Mouse (Mus musculus) heart, embryonic 11.5 days (tissue): ENCODE measurements at regions not wholly inside any gene's neighbourhood (a gene's known extent, or its start where the extent isn't known, plus 50 kb on each side); places are given as distances from the start of the nearest gene placed in this dataset.

Source experiments
- ATAC-seq: fragments of 200-750 bp; cut with Nextera tagmentation; replicated peaks from 2 replicates; pipeline ENCODE4 v1.8.0; 2017; ENCODE audit warnings: moderate library complexity; ENCODE audit not compliant: insufficient number of reproducible peaks, low FRiP score, low TSS enrichment
- H3K27ac ChIP-seq: fragments of 300-500 bp; sonication (generic); 2 replicates; pipeline ENCODE4 v1.5.1; 2014; ENCODE audit warnings: mild to moderate bottlenecking, low read depth, low read length
- H3K27me3 ChIP-seq: fragments of 300-500 bp; sonication (generic); 2 replicates; pipeline ENCODE4 v1.6.1; 2014; ENCODE audit warnings: mild to moderate bottlenecking, low read length, mixed read lengths; ENCODE audit not compliant: control insufficient read depth, insufficient read depth
- H3K36me3 ChIP-seq: fragments of 300-500 bp; sonication (generic); 2 replicates; pipeline ENCODE4 v1.6.1; 2014; ENCODE audit warnings: mild to moderate bottlenecking, low read length, moderate library complexity, mixed read lengths; ENCODE audit not compliant: control insufficient read depth, insufficient read depth
- H3K4me1 ChIP-seq: fragments of 300-500 bp; sonication (generic); 2 replicates; pipeline ENCODE4 v1.6.1; 2014; ENCODE audit warnings: low read length; ENCODE audit not compliant: control insufficient read depth, insufficient read depth
- H3K4me2 ChIP-seq: fragments of 300-500 bp; sonication (generic); 2 replicates; pipeline ENCODE4 v1.6.1; 2014; ENCODE audit warnings: mild to moderate bottlenecking, moderate library complexity
- H3K4me3 ChIP-seq: fragments of 300-500 bp; sonication (generic); 2 replicates; pipeline ENCODE4 v1.5.1; 2014; ENCODE audit warnings: low read depth, low read length
- H3K9ac ChIP-seq: fragments of 300-500 bp; sonication (generic); 2 replicates; pipeline ENCODE4 v1.6.1; 2014; ENCODE audit warnings: mild to moderate bottlenecking, low read depth, low read length, moderate library complexity
- H3K9me3 ChIP-seq: fragments of 300-500 bp; sonication (generic); replicated peaks from 2 replicates; pipeline ENCODE4 v1.6.1; 2016; ENCODE audit warnings: low read length; ENCODE audit not compliant: control insufficient read depth
- WGBS: fragments of 180-500 bp; shearing (Covaris S2); extraction: QIAGEN DNeasy Blood & Tissue Kit; methylation state at CpG from one replicate; pipeline ENCODE4 v1.1.7; 2014; ENCODE audit not compliant: insufficient replicate concordance; 5-methylcytosine and 5-hydroxymethylcytosine counted together

DNA sequence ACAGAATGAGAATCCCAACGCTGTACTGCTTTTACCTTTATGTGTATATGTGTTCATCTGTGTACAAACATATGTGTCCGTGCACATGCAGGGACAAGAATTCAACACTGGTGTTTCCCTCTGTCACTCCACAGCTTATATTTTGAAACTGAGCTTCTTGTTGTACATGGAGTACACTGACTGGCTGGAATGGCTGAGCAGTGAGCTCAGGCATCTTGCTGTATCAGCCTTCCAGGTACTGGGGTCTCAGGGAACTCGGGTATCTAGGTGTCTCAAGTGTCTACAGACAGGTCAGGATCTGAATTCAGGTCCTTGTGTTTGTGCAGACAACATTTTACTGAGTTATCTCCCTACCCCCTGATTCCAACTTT is 341.6 kb upstream of the Thbs1 start:
- 77% methylated on average over 3 of the region's 3 CpGs for WGBS
- Histone ChIP-seq H3K4me2 (no peak overlapping the region), H3K4me1 (no peaks in the 10 kb centered on the region), H3K27ac (no peak overlapping the region), H3K4me3 (no peak overlapping the region), H3K27me3 (no peaks in the 10 kb centered on the region), H3K9ac (no peak overlapping the region), H3K9me3 (no peaks in the 10 kb centered on the region), H3K36me3 (no peaks in the 10 kb centered on the region)
- ATAC-seq = no peak

DNA sequence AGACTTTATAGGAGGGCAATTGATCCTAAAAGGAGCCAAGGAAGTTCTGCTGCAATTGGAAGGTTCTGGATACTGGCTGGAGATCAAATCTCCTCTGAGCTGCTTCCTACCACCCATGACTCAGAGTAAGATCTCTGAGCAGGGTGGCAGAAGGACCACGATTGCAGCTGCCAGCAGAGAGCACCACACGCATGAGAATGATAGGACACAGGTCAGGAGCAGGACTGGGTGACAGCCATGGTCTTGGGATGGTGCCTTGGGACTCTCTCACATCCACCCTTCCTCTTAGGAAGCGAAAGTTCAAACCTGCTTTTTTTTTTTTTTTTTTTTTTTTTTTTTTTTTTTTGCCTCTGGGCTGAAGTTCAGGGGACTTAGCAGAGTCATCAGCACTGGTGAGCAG is 331.4 kb upstream of the Thbs1 start:
- Histone ChIP-seq H3K4me2 (no peak overlapping the region), H3K9me3 (no peaks in the 10 kb centered on the region), H3K36me3 (no peaks in the 10 kb centered on the region), H3K27ac (no peak overlapping the region), H3K9ac (no peak overlapping the region), H3K27me3 (no peaks in the 10 kb centered on the region), H3K4me3 (no peak overlapping the region), H3K4me1 (no peaks in the 10 kb centered on the region)
- ATAC-seq = no peak
- 71% methylated on average over 3 of the region's 3 CpGs for WGBS

DNA sequence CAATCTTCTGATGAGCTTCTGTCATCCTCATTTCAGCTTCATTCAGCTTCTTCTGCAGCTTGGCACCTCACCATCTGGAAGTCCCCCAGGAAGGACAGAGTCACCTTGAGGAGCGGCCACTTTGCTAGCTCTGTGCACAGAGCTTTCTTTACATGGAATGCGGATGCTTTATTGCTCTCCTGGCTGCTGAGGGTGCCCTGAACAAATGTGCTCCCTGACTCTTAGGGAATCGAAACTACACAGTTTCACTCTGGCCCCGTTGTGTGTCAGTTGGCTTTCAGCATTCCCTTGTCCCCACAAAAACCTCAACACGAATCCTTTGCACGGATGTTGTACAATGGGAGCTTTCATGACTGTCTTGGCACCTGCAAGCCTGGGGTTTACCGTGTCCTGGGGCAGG is 330.9 kb upstream of the Thbs1 start:
- no peak for ATAC-seq
- Histone ChIP-seq H3K9me3 (no peaks in the 10 kb centered on the region), H3K27ac (no peak overlapping the region), H3K27me3 (no peaks in the 10 kb centered on the region), H3K4me1 (no peaks in the 10 kb centered on the region), H3K4me3 (no peak overlapping the region), H3K36me3 (no peaks in the 10 kb centered on the region), H3K9ac (no peak overlapping the region), H3K4me2 (no peak overlapping the region)
- 80% methylated on average over 7 of the region's 7 CpGs for WGBS

DNA sequence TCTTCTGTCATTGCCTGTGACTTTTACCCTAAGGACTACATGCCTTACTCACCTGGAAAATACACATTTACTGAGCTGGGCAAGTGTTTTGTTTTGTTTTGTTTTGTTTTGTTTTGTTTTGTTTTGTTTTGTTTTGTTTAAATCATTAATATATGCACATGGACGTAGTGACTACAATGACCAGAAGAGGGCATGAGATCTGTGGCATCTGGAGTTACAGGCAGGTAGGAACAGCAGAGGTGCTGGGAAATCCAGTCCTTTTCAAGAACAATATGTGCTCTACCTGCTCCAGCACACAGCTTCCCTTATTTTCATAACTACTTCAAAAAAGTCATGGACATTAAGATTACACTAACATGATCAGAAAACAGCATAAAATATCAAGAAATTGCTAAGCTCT is 324.4 kb upstream of the Thbs1 start:
- no peaks in the 10 kb centered on the region for H3K4me1 ChIP-seq
- H3K4me2 ChIP-seq = no peak overlapping the region
- 70% methylated on average over 1 of the region's 1 CpGs for WGBS
- no peak overlapping the region for H3K4me3 ChIP-seq
- no peaks in the 10 kb centered on the region for H3K9me3 ChIP-seq
- H3K36me3 ChIP-seq = no peaks in the 10 kb centered on the region
- no peak overlapping the region for H3K27ac ChIP-seq
- H3K27me3 ChIP-seq = no peaks in the 10 kb centered on the region
- H3K9ac ChIP-seq = no peak overlapping the region
- no peak for ATAC-seq

DNA sequence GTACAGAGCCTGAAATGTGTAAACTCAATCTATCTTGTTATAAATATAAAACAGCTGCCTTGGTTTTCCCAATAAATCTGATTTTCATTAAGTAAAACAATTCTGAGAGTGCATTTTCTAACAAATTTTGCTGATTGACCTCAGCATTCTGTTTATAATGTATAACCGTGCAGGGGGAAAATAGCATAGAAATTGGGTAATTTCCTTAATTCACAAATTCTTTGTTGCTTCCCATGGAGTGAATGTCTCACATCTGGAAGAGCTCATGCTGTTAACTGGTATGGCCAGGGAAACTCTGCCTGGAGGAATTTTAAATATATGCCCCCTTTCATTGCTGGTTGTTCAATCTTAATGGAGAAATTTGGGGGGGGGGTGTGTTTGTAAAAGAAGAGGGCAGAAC is 317.4 kb upstream of the Thbs1 start:
- no peak overlapping the region for H3K27ac ChIP-seq
- H3K9ac ChIP-seq = no peak overlapping the region
- no peak overlapping the region for H3K4me2 ChIP-seq
- no peaks in the 10 kb centered on the region for H3K9me3 ChIP-seq
- H3K4me1 ChIP-seq = no peaks in the 10 kb centered on the region
- no peak overlapping the region for H3K4me3 ChIP-seq
- no peak for ATAC-seq
- H3K27me3 ChIP-seq = no peaks in the 10 kb centered on the region
- H3K36me3 ChIP-seq = no peaks in the 10 kb centered on the region
- WGBS = 68% methylated on average over 1 of the region's 1 CpGs

DNA sequence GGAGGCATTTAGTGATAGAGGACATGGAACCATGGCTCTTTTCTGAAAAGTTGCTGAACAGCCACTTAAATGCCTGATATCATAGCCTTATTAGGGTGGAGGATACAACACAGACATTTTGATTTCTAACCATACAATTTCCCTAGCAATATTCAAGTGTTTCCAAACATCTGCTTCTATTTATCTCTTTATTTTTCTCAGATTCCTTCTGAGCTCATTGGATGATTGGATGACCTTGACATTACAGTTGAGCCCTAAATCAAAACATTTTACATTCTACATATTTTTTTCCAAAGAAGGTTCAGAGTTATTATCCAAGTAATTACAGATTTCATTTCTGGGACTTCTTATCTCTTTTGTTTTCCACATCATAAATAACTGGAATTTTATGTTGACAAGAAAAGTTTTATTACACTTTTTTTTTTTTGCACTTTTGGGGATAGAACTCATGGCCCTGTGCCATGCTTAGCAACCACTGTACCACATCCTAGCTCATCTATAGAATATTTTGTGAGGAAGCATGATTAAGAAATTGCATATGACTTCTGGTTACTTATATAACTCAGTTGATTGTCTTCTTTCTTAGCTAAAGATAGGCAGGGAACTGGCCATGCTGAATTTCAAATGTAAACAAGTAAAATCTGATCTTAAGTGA is 309.6 kb upstream of the Thbs1 start:
- H3K9ac ChIP-seq = no peak overlapping the region
- ATAC-seq = no peak
- no peak overlapping the region for H3K4me2 ChIP-seq
- H3K9me3 ChIP-seq = no peaks in the 10 kb centered on the region
- no peaks in the 10 kb centered on the region for H3K4me1 ChIP-seq
- no peak overlapping the region for H3K27ac ChIP-seq
- no peaks in the 10 kb centered on the region for H3K36me3 ChIP-seq
- H3K27me3 ChIP-seq = no peaks in the 10 kb centered on the region
- no peak overlapping the region for H3K4me3 ChIP-seq

DNA sequence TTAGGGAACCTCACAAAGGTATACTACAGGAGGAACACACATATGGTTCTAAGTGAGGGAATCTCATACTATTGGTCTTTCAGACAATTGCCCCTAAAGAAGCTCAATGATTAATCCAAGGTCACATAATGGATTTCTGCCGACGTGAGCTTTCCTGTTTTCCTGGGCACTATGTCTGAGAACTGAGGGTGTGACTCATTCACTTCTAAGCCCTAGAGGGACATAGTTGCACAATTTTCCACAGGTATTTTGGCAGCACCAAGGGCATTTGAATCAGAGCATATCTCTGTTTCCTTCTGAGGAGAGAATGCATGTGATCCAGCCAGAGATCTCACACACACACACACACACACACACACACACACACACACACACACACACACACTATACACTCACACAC is 309.0 kb upstream of the Thbs1 start:
- Histone ChIP-seq H3K9me3 (no peaks in the 10 kb centered on the region), H3K36me3 (no peaks in the 10 kb centered on the region), H3K4me1 (no peaks in the 10 kb centered on the region), H3K4me2 (no peak overlapping the region), H3K27me3 (no peaks in the 10 kb centered on the region), H3K27ac (no peak overlapping the region), H3K9ac (no peak overlapping the region), H3K4me3 (no peak overlapping the region)
- ATAC-seq = no peak
- 59% methylated on average over 2 of the region's 2 CpGs for whole genome bisulfite sequencing

DNA sequence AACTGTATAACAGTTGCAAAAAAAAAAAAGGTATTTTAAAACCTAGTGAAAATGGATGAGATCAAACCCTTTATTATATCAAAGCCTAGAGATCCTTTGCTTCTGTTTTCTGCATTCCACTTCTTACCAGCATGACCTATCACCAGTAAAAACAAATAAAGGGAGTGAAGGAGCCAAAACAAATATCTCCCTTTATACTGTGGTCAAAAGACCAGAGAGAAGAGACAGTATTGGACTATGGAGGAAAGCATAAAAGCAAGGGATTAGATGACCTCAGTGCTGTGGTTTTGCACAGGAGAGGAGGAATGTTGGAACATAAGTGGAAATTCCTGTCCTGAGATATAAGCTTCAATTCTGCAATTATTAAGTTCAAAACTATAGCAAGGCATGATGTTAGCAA is 307.0 kb upstream of the Thbs1 start:
- Histone ChIP-seq H3K9me3 (no peaks in the 10 kb centered on the region), H3K4me1 (no peaks in the 10 kb centered on the region), H3K4me3 (no peak overlapping the region), H3K36me3 (no peaks in the 10 kb centered on the region), H3K27me3 (no peaks in the 10 kb centered on the region), H3K4me2 (no peak overlapping the region), H3K27ac (no peak overlapping the region), H3K9ac (no peak overlapping the region)
- ATAC-seq = no peak

DNA sequence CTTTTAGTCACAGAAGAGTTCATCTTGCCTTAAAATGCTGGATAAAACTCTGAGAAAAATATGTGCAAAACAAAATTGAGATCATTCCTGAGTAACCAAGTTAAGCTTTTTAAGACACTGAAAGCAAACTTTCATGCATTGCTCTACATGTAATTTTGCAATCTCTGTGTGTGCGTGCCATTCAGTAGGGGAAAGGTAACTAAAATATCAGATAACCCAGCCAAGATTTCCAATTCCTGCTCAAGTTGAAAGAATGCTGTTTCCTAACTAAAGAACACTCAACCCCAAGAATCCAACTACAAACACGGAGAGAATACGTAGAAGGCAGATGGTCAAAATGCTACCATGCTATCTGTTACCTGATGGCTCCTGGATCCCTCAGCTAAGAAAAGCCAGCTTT is 304.6 kb upstream of the Thbs1 start:
- Histone ChIP-seq H3K4me3 (no peak overlapping the region), H3K4me2 (no peak overlapping the region), H3K27ac (no peak overlapping the region), H3K9ac (no peak overlapping the region), H3K4me1 (no peaks in the 10 kb centered on the region), H3K27me3 (no peaks in the 10 kb centered on the region), H3K9me3 (no peaks in the 10 kb centered on the region), H3K36me3 (no peaks in the 10 kb centered on the region)
- WGBS = 84% methylated on average over 3 of the region's 3 CpGs
- ATAC-seq = no peak
